Mouse (Mus musculus): ENCODE data around the gene Vat1. TPM values are rescaled to one million over a fixed set of nuclear protein-coding genes. Genes with fewer than 3 reads are reported as not detected.
"Not testable (repeated sequence)": the region's sequence is repeated elsewhere in the genome, so short reads cannot be mapped to it uniquely, and the experiment has no call there.

The Vat1 gene
- polyA plus RNA-seq, 1 experiment from 2014 or later: 125 TPM

- peak overlapping the region; percentile 86 for H3K4me2 ChIP-seq (ENCODE audit: low read length)
- H3K9me3 ChIP-seq (ENCODE audit: control insufficient read depth, low read length): no peaks in the 10 kb centered on the region
- 52% methylated on average over 4 of the region's 4 CpGs for WGBS
- ATAC-seq: no peak
- H3K27me3 ChIP-seq (replicated peaks; ENCODE audit: control insufficient read depth, insufficient read depth, low read length): no peaks in the 10 kb centered on the region
- H3K36me3 ChIP-seq (ENCODE audit: control insufficient read depth, insufficient read depth, low read length): no peaks in the 10 kb centered on the region; the same call in 1 of the 2 replicates
- peak overlapping the region; percentile 86 for H3K4me3 ChIP-seq (ENCODE audit: low read length)
- no peak overlapping the region for H3K27ac ChIP-seq (ENCODE audit: low read depth, low read length)
- H3K4me1 ChIP-seq (ENCODE audit: control insufficient read depth, insufficient read depth, low read depth, low read length): peaks cover 25% of the 10 kb centered on the region
- peak overlapping the region; percentile 89 for H3K9ac ChIP-seq (ENCODE audit: low read depth, low read length)
Observed at GRCm38 (mm10) chr11:101469155-101469554, 3.1 kb upstream of the Vat1 start.

GRCm38 (mm10) chr11:101468731-101469130 is 2.7 kb upstream of the Vat1 start:
- Histone ChIP-seq H3K36me3 (ENCODE audit: control insufficient read depth, insufficient read depth, low read length) (no peaks in the 10 kb centered on the region; the same call in 1 of the 2 replicates), H3K27me3 (replicated peaks; ENCODE audit: control insufficient read depth, insufficient read depth, low read length) (no peaks in the 10 kb centered on the region), H3K4me3 (ENCODE audit: low read length) (peak overlapping the region; percentile 86), H3K27ac (ENCODE audit: low read depth, low read length) (peak overlapping the region; percentile 88), H3K4me1 (ENCODE audit: control insufficient read depth, insufficient read depth, low read depth, low read length) (peaks cover 30% of the 10 kb centered on the region), H3K9me3 (ENCODE audit: control insufficient read depth, low read length) (no peaks in the 10 kb centered on the region), H3K9ac (ENCODE audit: low read depth, low read length) (peak overlapping the region; percentile 89), H3K4me2 (ENCODE audit: low read length) (peak overlapping the region; percentile 86)
- no peak for ATAC-seq
- WGBS: 3% methylated on average over 13 of the region's 13 CpGs

- ATAC-seq: peak; percentile 45
- H3K36me3 ChIP-seq (ENCODE audit: control insufficient read depth, insufficient read depth, low read length): no peaks in the 10 kb centered on the region; the same call in 1 of the 2 replicates
- H3K27ac ChIP-seq (ENCODE audit: low read depth, low read length): peak overlapping the region; percentile 88
- H3K4me2 ChIP-seq (ENCODE audit: low read length): peak overlapping the region; percentile 86
- H3K4me1 ChIP-seq (ENCODE audit: control insufficient read depth, insufficient read depth, low read depth, low read length): peaks cover 34% of the 10 kb centered on the region
- peak overlapping the region; percentile 89 for H3K9ac ChIP-seq (ENCODE audit: low read depth, low read length)
- WGBS: under 1% methylated on average over 24 of the region's 31 CpGs
- no peaks in the 10 kb centered on the region for H3K27me3 ChIP-seq (replicated peaks; ENCODE audit: control insufficient read depth, insufficient read depth, low read length)
- peak overlapping the region; percentile 86 for H3K4me3 ChIP-seq (ENCODE audit: low read length)
- no peaks in the 10 kb centered on the region for H3K9me3 ChIP-seq (ENCODE audit: control insufficient read depth, low read length)
Observed at GRCm38 (mm10) chr11:101468263-101468688, 2.2 kb upstream of the Vat1 start.

GRCm38 (mm10) chr11:101467477-101468262 is 1.6 kb upstream of the Vat1 start:
- ATAC-seq: peak; percentile 72
- peaks cover 40% of the 10 kb centered on the region for H3K4me1 ChIP-seq (ENCODE audit: control insufficient read depth, insufficient read depth, low read depth, low read length)

GRCm38 (mm10) chr11:101466552-101466950 is 521 bp upstream of the Vat1 start:
- H3K4me1 ChIP-seq (ENCODE audit: control insufficient read depth, insufficient read depth, low read depth, low read length): peaks cover 46% of the 10 kb centered on the region
- H3K27ac ChIP-seq (ENCODE audit: low read depth, low read length); ATAC-seq; H3K9me3 ChIP-seq (ENCODE audit: control insufficient read depth, low read length); H3K27me3 ChIP-seq (replicated peaks; ENCODE audit: control insufficient read depth, insufficient read depth, low read length); H3K36me3 ChIP-seq (ENCODE audit: control insufficient read depth, insufficient read depth, low read length); H3K9ac ChIP-seq (ENCODE audit: low read depth, low read length): not testable (repeated sequence)
- WGBS: 66% methylated on average over 5 of the region's 5 CpGs
- peak overlapping the region; percentile 94 for H3K4me3 ChIP-seq (ENCODE audit: low read length)
- H3K4me2 ChIP-seq (ENCODE audit: low read length): peak overlapping the region; percentile 61

More at GRCm38 (mm10) chr11:101467477-101468262, 1.6 kb upstream of the Vat1 start:
- no peaks in the 10 kb centered on the region; the same call in 1 of the 2 replicates for H3K36me3 ChIP-seq (ENCODE audit: control insufficient read depth, insufficient read depth, low read length)
- H3K9ac ChIP-seq (ENCODE audit: low read depth, low read length): peak overlapping the region; percentile 89
- no peaks in the 10 kb centered on the region for H3K27me3 ChIP-seq (replicated peaks; ENCODE audit: control insufficient read depth, insufficient read depth, low read length)
- H3K9me3 ChIP-seq (ENCODE audit: control insufficient read depth, low read length): no peaks in the 10 kb centered on the region
- under 1% methylated on average over 52 of the region's 54 CpGs for WGBS
- peak overlapping the region; percentile 88 for H3K27ac ChIP-seq (ENCODE audit: low read depth, low read length)
- H3K4me3 ChIP-seq (ENCODE audit: low read length): peak overlapping the region; percentile 86
- H3K4me2 ChIP-seq (ENCODE audit: low read length): peak overlapping the region; percentile 86

GRCm38 (mm10) chr11:101465101-101465868 is 745 bp downstream of the Vat1 start:
- H3K4me1 ChIP-seq (ENCODE audit: control insufficient read depth, insufficient read depth, low read depth, low read length): peaks cover 46% of the 10 kb centered on the region
- H3K9ac ChIP-seq (ENCODE audit: low read depth, low read length): peak overlapping the region; percentile 93
- peak overlapping the region; percentile 94 for H3K4me3 ChIP-seq (ENCODE audit: low read length)
- whole genome bisulfite sequencing: under 1% methylated on average over 51 of the region's 51 CpGs
- peaks cover 15% of the 10 kb centered on the region for H3K36me3 ChIP-seq (ENCODE audit: control insufficient read depth, insufficient read depth, low read length)
- H3K27me3 ChIP-seq (replicated peaks; ENCODE audit: control insufficient read depth, insufficient read depth, low read length): no peaks in the 10 kb centered on the region
- ATAC-seq: peak; percentile 25
- H3K9me3 ChIP-seq (ENCODE audit: control insufficient read depth, low read length): no peaks in the 10 kb centered on the region
- peak overlapping the region; percentile 94 for H3K27ac ChIP-seq (ENCODE audit: low read depth, low read length)
- H3K4me2 ChIP-seq (ENCODE audit: low read length): peak overlapping the region; percentile 61

GRCm38 (mm10) chr11:101464211-101465100 is 1.6 kb downstream of the Vat1 start, which contains the start of gene Rnd2:
Rnd2 (plus strand) TSS chr11:101464999.
- peak within 1 kb of the TSS; percentile 61 for H3K4me2 ChIP-seq (ENCODE audit: low read length)
- H3K4me1 ChIP-seq (ENCODE audit: control insufficient read depth, insufficient read depth, low read depth, low read length): peaks cover 41% of the 10 kb centered on the region
- 8% methylated on average over 12 of the region's 12 CpGs for WGBS
- H3K27ac ChIP-seq (ENCODE audit: low read depth, low read length): peak within 1 kb of the TSS; percentile 94
- peak within 1 kb of the TSS; percentile 94 for H3K4me3 ChIP-seq (ENCODE audit: low read length)
- peaks cover 23% of the 10 kb centered on the region for H3K36me3 ChIP-seq (ENCODE audit: control insufficient read depth, insufficient read depth, low read length)
- H3K27me3 ChIP-seq (replicated peaks; ENCODE audit: control insufficient read depth, insufficient read depth, low read length): no peaks in the 10 kb centered on the region
- no peaks in the 10 kb centered on the region for H3K9me3 ChIP-seq (ENCODE audit: control insufficient read depth, low read length)
- 0 out of 2 replicates have a peak, but pooled peaks have one; percentile 0 for ATAC-seq
- peak within 1 kb of the TSS; percentile 93 for H3K9ac ChIP-seq (ENCODE audit: low read depth, low read length)

GRCm38 (mm10) chr11:101462583-101463440 is 3.2 kb downstream of the Vat1 start:
- H3K36me3 ChIP-seq (ENCODE audit: control insufficient read depth, insufficient read depth, low read length): peaks cover 34% of the 10 kb centered on the region
- WGBS: 21% methylated on average over 13 of the region's 13 CpGs
- H3K27me3 ChIP-seq (replicated peaks; ENCODE audit: control insufficient read depth, insufficient read depth, low read length): no peaks in the 10 kb centered on the region
- H3K9me3 ChIP-seq (ENCODE audit: control insufficient read depth, low read length): no peaks in the 10 kb centered on the region
- no peak overlapping the region for H3K27ac ChIP-seq (ENCODE audit: low read depth, low read length)
- H3K4me2 ChIP-seq (ENCODE audit: low read length): peak overlapping the region; percentile 61
- no peak overlapping the region for H3K9ac ChIP-seq (ENCODE audit: low read depth, low read length)
- no peak for ATAC-seq
- no peak overlapping the region for H3K4me3 ChIP-seq (ENCODE audit: low read length)
- peaks cover 34% of the 10 kb centered on the region for H3K4me1 ChIP-seq (ENCODE audit: control insufficient read depth, insufficient read depth, low read depth, low read length)
